Mouse (Mus musculus): ENCODE data around the gene Fgf2. TPM values are rescaled to one million over a fixed set of nuclear protein-coding genes. Genes with fewer than 3 reads are reported as not detected.

The Fgf2 gene
- total and polyA plus RNA-seq, 3 experiments: 0.15 to 0.53 TPM; not detected in 1

- no peaks in the 10 kb centered on the region for H3K27me3 ChIP-seq (ENCODE audit: control insufficient read depth in 1 of 2, insufficient read depth in 2 of 2, low read length in 2 of 2)
- no peak overlapping the region for H3K27ac ChIP-seq (ENCODE audit: control insufficient read depth, low read depth, low read length)
- no peak overlapping the region for H3K9ac ChIP-seq (ENCODE audit: control insufficient read depth, low read depth, low read length, poor library complexity, severe bottlenecking)
- H3K36me3 ChIP-seq (ENCODE audit: control insufficient read depth in 1 of 2, insufficient read depth in 2 of 2, low read length in 2 of 2): no peaks in the 10 kb centered on the region
- no peaks in the 10 kb centered on the region for H3K79me2 ChIP-seq (ENCODE audit: control insufficient read depth, insufficient read depth, low read length, poor library complexity)
- H3K4me1 ChIP-seq (ENCODE audit: control insufficient read depth in 1 of 2, insufficient read depth in 2 of 2, low read length in 2 of 2): no peaks in the 10 kb centered on the region
- DNase-seq (ENCODE audit: low read depth, low spot score): no peak
- no peak for TF ChIP-seq GABPA (IDR thresholded peaks at IDR 0.05; ENCODE audit: low read depth, low read length)
- peak in 2 of 3 experiments; percentile 4 to 18; a peak in 1 of 6 replicates for TF ChIP-seq CTCF (IDR thresholded peaks at IDR 0.05 in 2 of 3, conservative IDR thresholded peaks at IDR 0.05 in 1 of 3; ENCODE audit: control insufficient read depth in 1 of 3, insufficient read depth in 1 of 3, low read depth in 2 of 3, low read length in 3 of 3, poor library complexity in 1 of 3, severe bottlenecking in 1 of 3)
- TF ChIP-seq MYC (IDR thresholded peaks at IDR 0.05; ENCODE audit: low read depth, low read length): no peak
- peak; percentile 16 for TF ChIP-seq RAD21 (IDR thresholded peaks at IDR 0.05; ENCODE audit: low read depth, low read length)
- H3K9me3 ChIP-seq (replicated peaks; ENCODE audit: insufficient read depth, low read length): no peaks in the 10 kb centered on the region
- no peak overlapping the region for H3K4me3 ChIP-seq (ENCODE audit: control insufficient read depth in 1 of 2, insufficient read depth in 1 of 2, low read depth in 2 of 2, low read length in 2 of 2)
Observed at GRCm38 (mm10) chr3:37383096-37383765, 35.1 kb downstream of the Fgf2 start.

- Histone ChIP-seq H3K4me1 (ENCODE audit: control insufficient read depth in 1 of 2, insufficient read depth in 2 of 2, low read length in 2 of 2) (no peaks in the 10 kb centered on the region), H3K36me3 (ENCODE audit: control insufficient read depth in 1 of 2, insufficient read depth in 2 of 2, low read length in 2 of 2) (no peaks in the 10 kb centered on the region), H3K9me3 (replicated peaks; ENCODE audit: insufficient read depth, low read length) (no peaks in the 10 kb centered on the region), H3K79me2 (ENCODE audit: control insufficient read depth, insufficient read depth, low read length, poor library complexity) (no peaks in the 10 kb centered on the region), H3K9ac (ENCODE audit: control insufficient read depth, low read depth, low read length, poor library complexity, severe bottlenecking) (no peak overlapping the region), H3K27me3 (ENCODE audit: control insufficient read depth in 1 of 2, insufficient read depth in 2 of 2, low read length in 2 of 2) (no peaks in the 10 kb centered on the region), H3K27ac (ENCODE audit: control insufficient read depth, low read depth, low read length) (no peak overlapping the region), H3K4me3 (ENCODE audit: control insufficient read depth in 1 of 2, insufficient read depth in 1 of 2, low read depth in 2 of 2, low read length in 2 of 2) (no peak overlapping the region)
- TF ChIP-seq KAT2A (conservative IDR thresholded peaks at IDR 0.05; ENCODE audit: low read depth, low read length): no peak
- no peak for DNase-seq (ENCODE audit: low read depth, low spot score)
Observed at GRCm38 (mm10) chr3:37387310-37387709, 39.2 kb downstream of the Fgf2 start.

GRCm38 (mm10) chr3:37396930-37397608 lies 48.9 kb downstream of the Fgf2 start:
- no peaks in the 10 kb centered on the region for H3K9me3 ChIP-seq (replicated peaks; ENCODE audit: insufficient read depth, low read length)
- no peak overlapping the region for H3K9ac ChIP-seq (ENCODE audit: control insufficient read depth, low read depth, low read length, poor library complexity, severe bottlenecking)
- H3K4me3 ChIP-seq (ENCODE audit: control insufficient read depth in 1 of 2, insufficient read depth in 1 of 2, low read depth in 2 of 2, low read length in 2 of 2): no peak overlapping the region
- H3K27me3 ChIP-seq (ENCODE audit: control insufficient read depth in 1 of 2, insufficient read depth in 2 of 2, low read length in 2 of 2): no peaks in the 10 kb centered on the region
- no peaks in the 10 kb centered on the region for H3K79me2 ChIP-seq (ENCODE audit: control insufficient read depth, insufficient read depth, low read length, poor library complexity)
- no peak overlapping the region for H3K27ac ChIP-seq (ENCODE audit: control insufficient read depth, low read depth, low read length)
- no peak for TF ChIP-seq GABPA (IDR thresholded peaks at IDR 0.05; ENCODE audit: low read depth, low read length)
- TF ChIP-seq SIN3A (IDR thresholded peaks at IDR 0.05; ENCODE audit: low read length): no peak
- peaks cover 0 to 6% of the 10 kb centered on the region in 2 experiments; a peak in 1 of 4 replicates for H3K4me1 ChIP-seq (ENCODE audit: control insufficient read depth in 1 of 2, insufficient read depth in 2 of 2, low read length in 2 of 2)
- no peaks in the 10 kb centered on the region for H3K36me3 ChIP-seq (ENCODE audit: control insufficient read depth in 1 of 2, insufficient read depth in 2 of 2, low read length in 2 of 2)
- no peak for DNase-seq (ENCODE audit: low read depth, low spot score)

GRCm38 (mm10) chr3:37397646-37398045 lies 49.5 kb downstream of the Fgf2 start:
- Histone ChIP-seq H3K4me3 (ENCODE audit: control insufficient read depth in 1 of 2, insufficient read depth in 1 of 2, low read depth in 2 of 2, low read length in 2 of 2) (no peak overlapping the region), H3K9me3 (replicated peaks; ENCODE audit: insufficient read depth, low read length) (no peaks in the 10 kb centered on the region), H3K79me2 (ENCODE audit: control insufficient read depth, insufficient read depth, low read length, poor library complexity) (no peaks in the 10 kb centered on the region), H3K9ac (ENCODE audit: control insufficient read depth, low read depth, low read length, poor library complexity, severe bottlenecking) (no peak overlapping the region), H3K27me3 (ENCODE audit: control insufficient read depth in 1 of 2, insufficient read depth in 2 of 2, low read length in 2 of 2) (no peaks in the 10 kb centered on the region), H3K4me1 (ENCODE audit: control insufficient read depth in 1 of 2, insufficient read depth in 2 of 2, low read length in 2 of 2) (peaks cover 0 to 6% of the 10 kb centered on the region in 2 experiments; a peak in 1 of 4 replicates), H3K36me3 (ENCODE audit: control insufficient read depth in 1 of 2, insufficient read depth in 2 of 2, low read length in 2 of 2) (no peaks in the 10 kb centered on the region), H3K27ac (ENCODE audit: control insufficient read depth, low read depth, low read length) (no peak overlapping the region)
- DNase-seq (ENCODE audit: low read depth, low spot score): no peak
- TF ChIP-seq ZMIZ1 (IDR thresholded peaks at IDR 0.05; ENCODE audit: low read depth, low read length) (no peak), JUND (IDR thresholded peaks at IDR 0.05; ENCODE audit: low read depth, low read length) (no peak), TAL1 (IDR thresholded peaks at IDR 0.05; ENCODE audit: low read length) (no peak), EP300 (IDR thresholded peaks at IDR 0.05; ENCODE audit: low read depth in 1 of 2, low read length in 2 of 2) (no peak), CTCF (IDR thresholded peaks at IDR 0.05 in 2 of 3, conservative IDR thresholded peaks at IDR 0.05 in 1 of 3; ENCODE audit: control insufficient read depth in 1 of 3, insufficient read depth in 1 of 3, low read depth in 2 of 3, low read length in 3 of 3, poor library complexity in 1 of 3, severe bottlenecking in 1 of 3) (no peak), GABPA (IDR thresholded peaks at IDR 0.05; ENCODE audit: low read depth, low read length) (no peak)

Measured in MEL (cell line).